Mouse (Mus musculus) embryo, embryonic 11.5 days (tissue): Measurements from ENCODE around the gene Olfr312.

Experiments
- DNase-seq: peaks from one replicate; pipeline ENCODE4 v3.0.0-alpha.2; 2012; ENCODE audit warnings: low read depth, low spot score

Olfr312 gene

GRCm38 (mm10) chr11:58860744-58861143, 31.7 kb downstream of the Olfr312 start:
- DNase-seq, result no peak

GRCm38 (mm10) chr11:58867039-58867953, 38.3 kb downstream of the Olfr312 start, which contains the start of gene 2810021J22Rik:
Gene 2810021J22Rik (plus strand): TSS chr11:58867216.
- DNase-seq, result peak; percentile 61

- DNase-seq, result no peak
These were observed 38.9 kb downstream of the Olfr312 start for GRCm38 (mm10) chr11:58867954-58868330.

DNA sequence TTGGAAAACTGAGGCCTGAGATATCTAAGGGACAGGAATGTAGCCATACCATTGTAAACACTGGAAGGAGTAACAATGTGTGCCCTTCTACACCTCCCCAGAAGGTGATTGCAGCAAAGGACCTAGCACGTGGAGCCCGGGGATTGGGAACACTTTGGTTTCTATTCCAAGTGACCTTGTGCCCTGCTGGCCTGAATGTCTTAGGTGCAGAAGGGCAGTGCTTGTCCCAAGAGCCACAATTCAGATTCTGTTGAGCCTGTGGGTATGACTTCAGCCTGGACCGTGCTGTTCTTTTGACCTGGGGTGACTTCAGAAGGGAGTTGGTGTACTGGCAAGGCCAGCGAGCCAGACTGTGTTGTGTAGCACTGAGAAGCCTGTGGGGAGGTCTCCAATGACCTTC, 41.9 kb downstream of the Olfr312 start:
- DNase-seq, result no peak

GRCm38 (mm10) chr11:58883756-58884155, 54.7 kb downstream of the Olfr312 start:
- DNase-seq, result no peak
